Mouse (Mus musculus) hindbrain, postnatal 0 days (tissue): ENCODE measurements around the gene Jagn1. TPM values are rescaled to one million over a fixed set of nuclear protein-coding genes. Genes with fewer than 3 reads are reported as not detected.
A peak's percentile ranks its signal among the peaks of the same experiment; 100 is the strongest.

Experiments used
- ATAC-seq: fragments of 200-750 bp; cut with Nextera tagmentation; 2 replicates; pipeline ENCODE4 v1.8.0; 2017; ENCODE audit warnings: mild to moderate bottlenecking, moderate TSS enrichment, moderate library complexity
- DNase-seq: peaks from one replicate; pipeline ENCODE4 v3.0.0-alpha.2; 2015; ENCODE audit warnings: low spot score
- H3K27ac ChIP-seq: fragments of 300-500 bp; sonication (generic); 2 replicates; pipeline ENCODE4 v1.5.1; 2014; ENCODE audit warnings: mild to moderate bottlenecking
- H3K27me3 ChIP-seq: fragments of 300-500 bp; sonication (generic); 2 replicates; pipeline ENCODE4 v1.6.1; 2014; ENCODE audit warnings: low read length, mixed read lengths; ENCODE audit not compliant: insufficient read depth
- H3K36me3 ChIP-seq: fragments of 300-500 bp; sonication (generic); 2 replicates; pipeline ENCODE4 v1.6.1; 2014; ENCODE audit warnings: low read length, mixed read lengths; ENCODE audit not compliant: insufficient read depth
- H3K4me1 ChIP-seq: fragments of 300-500 bp; sonication (generic); 2 replicates; pipeline ENCODE4 v1.6.1; 2014; ENCODE audit warnings: antibody characterized with exemption, low read length, mixed read lengths; ENCODE audit not compliant: insufficient read depth
- H3K4me2 ChIP-seq: fragments of 300-500 bp; sonication (generic); 2 replicates; pipeline ENCODE4 v1.6.1; 2014; ENCODE audit warnings: low read depth, mild to moderate bottlenecking, low read length, moderate library complexity, mixed read lengths
- H3K4me3 ChIP-seq: fragments of 300-500 bp; sonication (generic); 2 replicates; pipeline ENCODE4 v1.5.1; 2014; ENCODE audit warnings: low read length
- H3K9ac ChIP-seq: fragments of 300-500 bp; sonication (generic); replicated peaks from 2 replicates; pipeline ENCODE4 v1.6.1; 2014; ENCODE audit warnings: mild to moderate bottlenecking, low read length, moderate library complexity, mixed read lengths
- H3K9me3 ChIP-seq: fragments of 300-500 bp; sonication (generic); 2 replicates; pipeline ENCODE4 v1.6.1; 2016; ENCODE audit warnings: low read length, mixed read lengths
- CTCF ChIP-seq: IDR thresholded peaks from 2 replicates; pipeline ENCODE4 v1.5.1; 2016; ENCODE audit warnings: antibody characterized with exemption, control low read depth, low read depth
- WGBS: fragments of 180-500 bp; shearing (Covaris S2); extraction: QIAGEN DNeasy Blood & Tissue Kit; methylation state at CpG from one replicate; pipeline ENCODE4 v1.1.7; 2014; 5-methylcytosine and 5-hydroxymethylcytosine counted together
- polyA plus RNA-seq: library from polyadenylated mRNA; unstranded; fragments of >200 nt; fragmentation: Nextera tagmentation; extraction: Ambion mirVana; gene quantifications from 2 replicates; pipeline ENCODE4 v1.2.1, GENCODE M21; 2015
- total RNA-seq: library from RNA; depleted of rRNA; stranded (reverse); fragments of >200 nt; gene quantifications from 2 replicates; pipeline ENCODE4 v1.2.3, GENCODE M21; 2014

The Jagn1 gene
- total and polyA plus RNA-seq, 2 experiments from 2014 or later = 48.6 to 80.2 TPM

DNA sequence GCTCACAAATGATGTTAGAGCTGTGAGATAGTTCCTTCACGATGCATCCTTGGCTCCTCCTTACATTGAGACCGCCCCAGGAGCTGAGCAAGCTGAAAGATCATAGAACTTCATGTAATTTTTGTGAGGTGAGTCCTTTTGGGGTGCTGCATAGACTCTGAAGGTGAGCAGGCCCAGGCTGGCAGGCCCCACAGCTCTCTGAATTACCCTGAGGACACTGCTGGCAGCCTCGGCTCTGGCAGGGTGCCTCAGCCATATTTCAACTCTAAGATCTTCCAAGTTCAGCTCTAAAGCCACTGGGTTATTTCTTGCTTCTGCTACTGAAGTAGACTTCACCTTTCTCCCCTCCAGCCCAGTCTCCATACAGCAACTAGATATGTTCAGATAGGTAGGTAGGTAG is 1.7 kb upstream of the Jagn1 start:
- WGBS = 88% methylated on average over 3 of the region's 3 CpGs
- H3K27ac ChIP-seq = no peak overlapping the region
- no peaks in the 10 kb centered on the region for H3K9me3 ChIP-seq
- H3K9ac ChIP-seq = no peak overlapping the region
- H3K27me3 ChIP-seq = no peaks in the 10 kb centered on the region
- no peak overlapping the region for H3K4me2 ChIP-seq
- 0 out of 2 replicates have a peak, but pooled peaks cover 3% of the 10 kb centered on the region for H3K4me1 ChIP-seq
- no peak overlapping the region for H3K4me3 ChIP-seq
- no peak for ATAC-seq
- no peaks in the 10 kb centered on the region for H3K36me3 ChIP-seq
- no peak for TF ChIP-seq CTCF
- DNase-seq = no peak

DNA sequence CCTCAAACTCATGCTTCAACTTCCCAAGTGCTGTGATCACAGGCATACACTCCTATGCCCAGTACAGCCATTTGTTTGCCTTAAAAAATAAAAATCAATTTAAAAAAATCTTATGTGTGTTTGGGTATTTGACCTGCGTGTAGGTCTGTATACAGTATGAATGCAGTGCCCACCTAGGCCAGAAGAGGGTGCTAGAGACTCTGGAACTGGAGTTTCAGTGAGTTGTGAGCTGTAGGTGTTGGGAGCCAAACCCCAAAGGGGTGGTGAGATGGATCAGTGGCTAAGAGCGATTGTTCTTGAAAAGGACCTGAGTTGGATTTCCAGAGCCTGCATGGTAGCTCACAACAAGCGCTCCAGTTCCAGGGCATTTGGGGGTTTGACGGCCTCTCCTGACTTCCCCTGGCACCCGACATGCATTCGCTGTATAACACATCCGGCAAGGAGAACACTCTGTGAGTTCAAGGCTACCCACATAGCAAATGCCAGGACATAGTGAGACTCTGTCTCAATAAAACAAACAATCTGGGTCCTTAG is 1.2 kb upstream of the Jagn1 start:
- Histone ChIP-seq H3K36me3 (no peaks in the 10 kb centered on the region), H3K27me3 (no peaks in the 10 kb centered on the region), H3K4me3 (no peak overlapping the region), H3K4me1 (0 out of 2 replicates have a peak, but pooled peaks cover 3% of the 10 kb centered on the region), H3K9ac (no peak overlapping the region), H3K27ac (no peak overlapping the region), H3K4me2 (no peak overlapping the region), H3K9me3 (no peaks in the 10 kb centered on the region)
- peak; percentile 87 for TF ChIP-seq CTCF
- WGBS = 56% methylated on average over 7 of the region's 7 CpGs
- DNase-seq (peak; percentile 90), ATAC-seq (no peak)

DNA sequence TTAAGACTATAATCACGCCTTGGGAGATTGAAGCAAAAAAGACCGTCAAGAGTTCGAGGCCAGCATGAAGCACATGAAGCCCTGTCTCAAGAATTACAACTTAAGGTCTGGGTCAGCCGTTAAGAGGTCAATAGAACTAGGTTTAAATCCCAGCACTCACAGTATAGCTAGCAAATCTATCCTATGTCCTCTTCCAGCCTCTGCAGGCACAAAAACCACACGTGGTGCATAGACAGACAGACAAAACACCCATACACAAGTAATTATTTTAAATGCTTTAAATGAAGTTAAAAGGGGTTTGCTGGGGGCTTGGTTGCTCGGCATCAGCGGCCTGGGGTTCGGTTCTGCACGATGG is 305 bp upstream of the Jagn1 start:
- Histone ChIP-seq H3K9me3 (no peaks in the 10 kb centered on the region), H3K9ac (peak overlapping the region; percentile 90), H3K27ac (peak overlapping the region; percentile 80), H3K4me2 (peak overlapping the region; percentile 95), H3K36me3 (peaks cover 3% of the 10 kb centered on the region; the same call in 1 of the 2 replicates), H3K4me1 (0 out of 2 replicates have a peak, but pooled peaks cover 3% of the 10 kb centered on the region), H3K4me3 (peak overlapping the region; percentile 71), H3K27me3 (no peaks in the 10 kb centered on the region)
- no peak for TF ChIP-seq CTCF
- ATAC-seq (peak; percentile 28; the same call in 1 of the 2 replicates), DNase-seq (no peak)
- WGBS = 38% methylated on average over 9 of the region's 9 CpGs

DNA sequence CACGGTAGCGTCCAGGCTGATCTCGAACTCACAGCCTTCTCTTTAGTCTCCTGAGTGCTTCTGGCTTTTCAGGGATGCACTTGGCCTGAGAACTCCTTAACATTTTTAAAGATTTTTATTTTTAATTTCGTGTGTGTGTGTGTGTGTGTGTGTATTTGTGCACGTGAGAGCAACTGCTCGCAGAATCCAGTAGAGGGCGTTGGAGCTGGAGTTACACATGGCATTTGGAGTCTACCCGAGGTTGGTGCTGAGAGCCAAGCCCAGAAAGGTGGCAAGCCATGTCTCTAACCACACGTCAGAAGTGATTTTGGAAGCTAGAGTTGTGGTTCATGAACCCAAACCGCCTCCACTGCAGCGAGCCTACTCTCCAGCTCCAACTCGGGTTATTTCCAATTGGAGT is 722 bp downstream of the Jagn1 start:
- Histone ChIP-seq H3K36me3 (peaks cover 6% of the 10 kb centered on the region; the same call in 1 of the 2 replicates), H3K9ac (peak overlapping the region; percentile 90), H3K4me1 (0 out of 2 replicates have a peak, but pooled peaks cover 3% of the 10 kb centered on the region), H3K9me3 (no peaks in the 10 kb centered on the region), H3K27ac (peak overlapping the region; percentile 80), H3K27me3 (no peaks in the 10 kb centered on the region), H3K4me2 (peak overlapping the region; percentile 95), H3K4me3 (peak overlapping the region; percentile 71)
- peak; percentile 39 for TF ChIP-seq CTCF
- WGBS = 53% methylated on average over 12 of the region's 12 CpGs
- DNase-seq (peak; percentile 37), ATAC-seq (no peak)

DNA sequence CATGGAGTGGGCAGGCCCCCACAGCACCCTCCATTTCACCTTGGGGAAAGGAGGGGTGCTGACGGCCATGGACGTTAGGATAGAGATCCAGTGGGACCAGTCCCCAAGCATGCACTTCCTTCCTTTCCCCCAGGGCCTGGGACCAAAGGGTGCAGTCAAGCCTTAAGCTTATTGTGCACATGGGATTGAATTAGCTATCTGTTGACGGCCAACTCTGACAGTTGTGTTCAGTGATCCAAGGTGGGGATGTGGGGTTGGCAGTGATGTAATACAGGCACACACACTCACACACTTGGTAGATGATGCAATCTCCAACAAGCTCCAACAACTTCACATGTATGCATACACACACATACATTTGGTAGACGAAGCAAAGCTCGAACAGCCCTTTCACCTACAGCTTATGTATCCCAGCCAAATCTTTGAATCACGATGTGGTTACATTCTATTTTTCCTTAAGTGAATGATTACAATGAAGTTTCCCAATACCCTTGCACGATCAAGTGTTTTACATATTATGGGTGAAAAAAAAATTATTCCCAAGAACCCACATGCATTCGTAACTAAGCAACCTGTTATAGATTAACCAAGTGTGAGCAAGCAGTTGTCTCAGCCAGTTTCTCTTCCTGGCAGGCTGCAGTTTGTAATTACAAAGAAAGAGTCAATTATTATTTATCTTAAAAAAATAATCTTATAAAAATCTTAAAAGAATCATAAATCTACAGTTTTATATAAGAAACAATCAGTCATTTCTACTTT is 2.0 kb downstream of the Jagn1 start:
- WGBS = 80% methylated on average over 6 of the region's 8 CpGs

DNA sequence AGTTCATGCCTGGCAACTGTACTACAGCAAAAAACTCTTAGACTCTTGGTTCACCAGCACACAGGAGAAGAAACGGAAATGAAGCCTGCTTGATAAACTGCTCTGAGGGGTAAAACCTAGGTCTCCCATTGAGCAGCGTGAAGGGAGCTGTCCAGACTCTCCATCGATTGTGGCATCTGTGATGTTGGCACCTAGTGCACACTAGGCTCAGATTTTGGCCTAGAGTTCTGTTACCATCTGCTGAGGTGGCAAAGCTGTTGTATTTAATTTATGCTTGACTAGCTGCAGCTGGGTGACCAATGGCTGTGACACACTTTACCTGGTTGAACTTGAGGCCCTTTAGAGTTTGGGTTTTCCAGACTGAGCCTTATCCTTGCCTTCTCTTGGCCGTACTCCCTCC is 5.3 kb downstream of the Jagn1 start:
- no peaks in the 10 kb centered on the region for H3K9me3 ChIP-seq
- peaks cover 10% of the 10 kb centered on the region; the same call in 1 of the 2 replicates for H3K36me3 ChIP-seq
- no peak overlapping the region for H3K9ac ChIP-seq
- DNase-seq (peak; percentile 75), ATAC-seq (0 out of 2 replicates have a peak, but pooled peaks have one; percentile 44)
- H3K27ac ChIP-seq = no peak overlapping the region
- H3K27me3 ChIP-seq = no peaks in the 10 kb centered on the region
- no peak for TF ChIP-seq CTCF
- H3K4me2 ChIP-seq = no peak overlapping the region
- WGBS = 72% methylated on average over 4 of the region's 4 CpGs
- 0 out of 2 replicates have a peak, but pooled peaks cover 3% of the 10 kb centered on the region for H3K4me1 ChIP-seq
- no peak overlapping the region for H3K4me3 ChIP-seq

More for the DNA sequence above, 2.0 kb downstream of the Jagn1 start:
- Histone ChIP-seq H3K9me3 (no peaks in the 10 kb centered on the region), H3K36me3 (peaks cover 10% of the 10 kb centered on the region; the same call in 1 of the 2 replicates), H3K9ac (no peak overlapping the region), H3K27ac (no peak overlapping the region), H3K27me3 (no peaks in the 10 kb centered on the region), H3K4me2 (no peak overlapping the region), H3K4me3 (no peak overlapping the region), H3K4me1 (0 out of 2 replicates have a peak, but pooled peaks cover 3% of the 10 kb centered on the region)
- DNase-seq (no peak), ATAC-seq (no peak)
- TF ChIP-seq CTCF = no peak
